Mouse (Mus musculus) brown adipose tissue, adult 24 weeks (tissue): Measurements from ENCODE around the gene Rdh11. TPM values are rescaled to one million over a fixed set of nuclear protein-coding genes. Genes with fewer than 3 reads are reported as not detected.
"Not testable (repeated sequence)": the region's sequence is repeated elsewhere in the genome, so short reads cannot be mapped to it uniquely, and the experiment has no call there.

ENCODE experiments used
- H3K27ac ChIP-seq: fragments of 200-500 bp; replicated peaks from 2 replicates; pipeline ENCODE4 v1.5.1; 2012; ENCODE audit warnings: low read depth, mild to moderate bottlenecking, low read length
- H3K4me1 ChIP-seq: fragments of 200-500 bp; 2 replicates; pipeline ENCODE4 v1.6.1; 2012; ENCODE audit warnings: low read length, mixed read lengths; ENCODE audit not compliant: control insufficient read depth, insufficient read depth, insufficient read length
- H3K4me3 ChIP-seq: fragments of 200-500 bp; 2 replicates; pipeline ENCODE4 v1.5.1; 2012; ENCODE audit warnings: low read depth, mild to moderate bottlenecking, low read length, moderate library complexity; ENCODE audit not compliant: insufficient read depth
- polyA plus RNA-seq: library from polyadenylated mRNA; stranded (reverse); fragments of >200 nt; gene quantifications from 2 replicates; pipeline ENCODE4 v1.2.4, GENCODE M21; 2012; ENCODE audit not compliant: missing spikeins, insufficient read depth, insufficient read length

Gene Rdh11
- 7.7 and 9.4 TPM in 2 replicates for polyA plus RNA-seq

- no peak within 1 kb of the TSS for H3K27ac ChIP-seq
- peak within 1 kb of the TSS; percentile 65 for H3K4me3 ChIP-seq
- peaks cover 6% of the 10 kb centered on the region; the same call in 1 of the 2 replicates for H3K4me1 ChIP-seq
Measured at GRCm38 (mm10) chr12:79192193-79192592, at the start of gene Rdh11. Gene Rdh11 (minus strand): TSS chr12:79192293.

- H3K4me3 ChIP-seq = no peak overlapping the region
- H3K27ac ChIP-seq = no peak overlapping the region
- H3K4me1 ChIP-seq = no peaks in the 10 kb centered on the region
Measured at GRCm38 (mm10) chr12:79235485-79236080, 43.5 kb upstream of the Rdh11 start.

- H3K27ac ChIP-seq = no peak overlapping the region
- H3K4me3 ChIP-seq = no peak overlapping the region
- no peaks in the 10 kb centered on the region for H3K4me1 ChIP-seq
Measured at GRCm38 (mm10) chr12:79217511-79217910, 25.4 kb upstream of the Rdh11 start.

- H3K4me1 ChIP-seq = no peaks in the 10 kb centered on the region
Measured at GRCm38 (mm10) chr12:79211447-79211846, 19.4 kb upstream of the Rdh11 start.

GRCm38 (mm10) chr12:79208703-79209464, 16.8 kb upstream of the Rdh11 start, which contains the start of gene Rdh12:
Gene Rdh12 (plus strand): TSS chr12:79208914.
- Histone ChIP-seq H3K4me1 (no peaks in the 10 kb centered on the region), H3K4me3 (peak within 1 kb of the TSS; percentile 43), H3K27ac (no peak within 1 kb of the TSS)

More at GRCm38 (mm10) chr12:79211447-79211846, 19.4 kb upstream of the Rdh11 start:
- H3K27ac ChIP-seq = no peak overlapping the region
- no peak overlapping the region for H3K4me3 ChIP-seq

GRCm38 (mm10) chr12:79201882-79202281, 9.8 kb upstream of the Rdh11 start:
- no peak overlapping the region for H3K4me3 ChIP-seq

GRCm38 (mm10) chr12:79197105-79197504, 5.0 kb upstream of the Rdh11 start:
- Histone ChIP-seq H3K4me1 (no peaks in the 10 kb centered on the region), H3K4me3 (no peak overlapping the region), H3K27ac (no peak overlapping the region)

More at GRCm38 (mm10) chr12:79201882-79202281, 9.8 kb upstream of the Rdh11 start:
- no peaks in the 10 kb centered on the region for H3K4me1 ChIP-seq
- no peak overlapping the region for H3K27ac ChIP-seq

- Histone ChIP-seq H3K4me3 (no peak overlapping the region), H3K4me1 (peaks cover 6% of the 10 kb centered on the region; the same call in 1 of the 2 replicates), H3K27ac (no peak overlapping the region)
Measured at GRCm38 (mm10) chr12:79193441-79193840, 1.3 kb upstream of the Rdh11 start.

GRCm38 (mm10) chr12:79191701-79192100, 392 bp downstream of the Rdh11 start:
- Histone ChIP-seq H3K4me1 (peaks cover 6% of the 10 kb centered on the region; the same call in 1 of the 2 replicates), H3K27ac (no peak overlapping the region), H3K4me3 (peak overlapping the region; percentile 65)

GRCm38 (mm10) chr12:79190931-79191673, 991 bp downstream of the Rdh11 start:
- Histone ChIP-seq H3K4me1 (peaks cover 6% of the 10 kb centered on the region; the same call in 1 of the 2 replicates), H3K4me3 (peak overlapping the region; percentile 65), H3K27ac (no peak overlapping the region)

- H3K4me3 ChIP-seq, H3K4me1 ChIP-seq, H3K27ac ChIP-seq: not testable (repeated sequence)
Measured at GRCm38 (mm10) chr12:79185160-79185559, 6.9 kb downstream of the Rdh11 start.

- no peak overlapping the region for H3K4me3 ChIP-seq
- peaks cover 4% of the 10 kb centered on the region; the same call in 1 of the 2 replicates for H3K4me1 ChIP-seq
- H3K27ac ChIP-seq = no peak overlapping the region
Measured at GRCm38 (mm10) chr12:79175998-79176397, 16.1 kb downstream of the Rdh11 start.

GRCm38 (mm10) chr12:79173721-79174120, 18.4 kb downstream of the Rdh11 start:
- no peak overlapping the region for H3K4me3 ChIP-seq
- H3K27ac ChIP-seq = no peak overlapping the region
- H3K4me1 ChIP-seq = peaks cover 4% of the 10 kb centered on the region; the same call in 1 of the 2 replicates

GRCm38 (mm10) chr12:79172019-79172941, 19.8 kb downstream of the Rdh11 start, which contains the start of gene Vti1b:
Gene Vti1b (minus strand): TSS chr12:79172667.
- Histone ChIP-seq H3K27ac (peak within 1 kb of the TSS; percentile 99), H3K4me1 (peaks cover 4% of the 10 kb centered on the region; the same call in 1 of the 2 replicates), H3K4me3 (peak within 1 kb of the TSS; percentile 95)
